Mouse (Mus musculus) intestine, postnatal 0 days (tissue): Measurements from ENCODE around the gene Mcm2. TPM values are rescaled to one million over a fixed set of nuclear protein-coding genes. Genes with fewer than 3 reads are reported as not detected.

Experiments used
- ATAC-seq: fragments of 200-750 bp; cut with Nextera tagmentation; 2 replicates; pipeline ENCODE4 v1.8.0; 2017; ENCODE audit warnings: mild to moderate bottlenecking, moderate TSS enrichment, moderate library complexity
- H3K27ac ChIP-seq: fragments of 300-500 bp; sonication (generic); 2 replicates; pipeline ENCODE4 v1.5.1; 2014; ENCODE audit warnings: mild to moderate bottlenecking, low read depth, low read length, moderate library complexity
- H3K27me3 ChIP-seq: fragments of 300-500 bp; sonication (generic); replicated peaks from 2 replicates; pipeline ENCODE4 v1.6.1; 2014; ENCODE audit warnings: low read length, mixed read lengths; ENCODE audit not compliant: control insufficient read depth, insufficient read depth
- H3K36me3 ChIP-seq: fragments of 300-500 bp; sonication (generic); 2 replicates; pipeline ENCODE4 v1.6.1; 2014; ENCODE audit warnings: mild to moderate bottlenecking, moderate library complexity; ENCODE audit not compliant: control insufficient read depth, insufficient read depth
- H3K4me1 ChIP-seq: fragments of 300-500 bp; sonication (generic); replicated peaks from 2 replicates; pipeline ENCODE4 v1.6.1; 2014; ENCODE audit warnings: antibody characterized with exemption, low read length, mixed read lengths; ENCODE audit not compliant: control insufficient read depth, insufficient read depth
- H3K4me2 ChIP-seq: fragments of 300-500 bp; sonication (generic); replicated peaks from 2 replicates; pipeline ENCODE4 v1.6.1; 2014; ENCODE audit warnings: low read depth, mild to moderate bottlenecking, moderate library complexity
- H3K4me3 ChIP-seq: fragments of 300-500 bp; sonication (generic); 2 replicates; pipeline ENCODE4 v1.5.1; 2014; ENCODE audit warnings: low read depth, low read length
- H3K9ac ChIP-seq: fragments of 300-500 bp; sonication (generic); 2 replicates; pipeline ENCODE4 v1.6.1; 2014; ENCODE audit warnings: mild to moderate bottlenecking, low read depth, low read length
- H3K9me3 ChIP-seq: fragments of 300-500 bp; sonication (generic); 2 replicates; pipeline ENCODE4 v1.6.1; 2016; ENCODE audit warnings: mixed run types; ENCODE audit not compliant: control insufficient read depth
- CTCF ChIP-seq: sonication (generic); IDR thresholded peaks from 2 replicates; pipeline ENCODE4 v1.5.1; 2016; ENCODE audit warnings: low read depth, mild to moderate bottlenecking, control low read depth, antibody characterized with exemption, moderate library complexity
- WGBS: fragments of 180-500 bp; shearing (Covaris S2); extraction: QIAGEN DNeasy Blood & Tissue Kit; methylation state at CpG from one replicate; pipeline ENCODE4 v1.1.7; 2014; 5-methylcytosine and 5-hydroxymethylcytosine counted together
- polyA plus RNA-seq: library from polyadenylated mRNA; unstranded; fragments of >200 nt; fragmentation: Nextera tagmentation; extraction: Ambion mirVana; gene quantifications from 2 replicates; pipeline ENCODE4 v1.2.1, GENCODE M21; 2015

Gene Mcm2
- polyA plus RNA-seq, 1 experiment from 2014 or later: 33.1 TPM

- H3K4me3 ChIP-seq: no peak overlapping the region
- TF ChIP-seq CTCF: no peak
- WGBS: 37% methylated on average over 8 of the region's 8 CpGs
- H3K4me2 ChIP-seq: 0 out of 2 replicates have a peak overlapping the region, but pooled peaks have one; percentile 3
- no peak overlapping the region for H3K27ac ChIP-seq
- no peaks in the 10 kb centered on the region for H3K36me3 ChIP-seq
- no peak overlapping the region for H3K9ac ChIP-seq
- no peaks in the 10 kb centered on the region; the same call in none of the 2 replicates for H3K4me1 ChIP-seq
- H3K27me3 ChIP-seq: peaks cover 13% of the 10 kb centered on the region
- no peaks in the 10 kb centered on the region for H3K9me3 ChIP-seq
- ATAC-seq: no peak
Measured at GRCm38 (mm10) chr6:88871546-88871945, 27.0 kb downstream of the Mcm2 start.

DNA sequence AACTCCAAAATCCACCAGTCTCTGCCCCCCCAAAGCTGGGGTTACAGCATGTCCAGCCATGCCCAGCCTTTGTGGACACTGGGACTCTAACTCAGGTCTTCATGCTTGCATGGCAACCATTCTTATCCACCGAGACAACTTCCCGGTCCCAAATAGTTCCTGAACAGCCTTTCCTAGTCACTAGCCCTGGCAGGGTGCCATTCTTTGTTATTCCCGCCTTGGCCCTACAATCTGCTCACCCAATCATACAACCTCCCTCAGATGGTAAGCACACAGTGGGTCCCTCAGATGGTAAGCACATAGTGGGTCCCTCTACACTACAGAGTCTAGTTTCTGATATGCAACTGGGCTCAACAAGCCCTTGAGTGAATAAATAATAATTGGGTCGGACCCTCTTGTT lies 28.0 kb downstream of the Mcm2 start:
- Histone ChIP-seq H3K36me3 (no peaks in the 10 kb centered on the region), H3K4me1 (no peaks in the 10 kb centered on the region; the same call in none of the 2 replicates), H3K9me3 (no peaks in the 10 kb centered on the region), H3K4me2 (no peak overlapping the region), H3K27ac (no peak overlapping the region), H3K27me3 (peaks cover 13% of the 10 kb centered on the region), H3K9ac (no peak overlapping the region), H3K4me3 (no peak overlapping the region)
- TF ChIP-seq CTCF: no peak
- no peak for ATAC-seq
- WGBS: 64% methylated on average over 4 of the region's 4 CpGs

- ATAC-seq: no peak
- Histone ChIP-seq H3K9me3 (no peaks in the 10 kb centered on the region), H3K9ac (no peak overlapping the region), H3K36me3 (no peaks in the 10 kb centered on the region; the same call in 1 of the 2 replicates), H3K4me2 (no peak overlapping the region), H3K27me3 (peaks cover 10% of the 10 kb centered on the region), H3K4me1 (no peaks in the 10 kb centered on the region; the same call in none of the 2 replicates), H3K27ac (no peak overlapping the region), H3K4me3 (no peak overlapping the region)
- 82% methylated on average over 7 of the region's 7 CpGs for WGBS
- TF ChIP-seq CTCF: no peak
Measured at GRCm38 (mm10) chr6:88869459-88869858, 29.1 kb downstream of the Mcm2 start.

- Histone ChIP-seq H3K27ac (no peak overlapping the region), H3K4me1 (no peaks in the 10 kb centered on the region), H3K9me3 (no peaks in the 10 kb centered on the region), H3K36me3 (no peaks in the 10 kb centered on the region; the same call in 1 of the 2 replicates), H3K4me2 (no peak overlapping the region), H3K27me3 (no peaks in the 10 kb centered on the region), H3K4me3 (no peak overlapping the region), H3K9ac (no peak overlapping the region)
- TF ChIP-seq CTCF: no peak
- 78% methylated on average over 7 of the region's 7 CpGs for WGBS
- ATAC-seq: no peak
Measured at GRCm38 (mm10) chr6:88865704-88866103, 32.9 kb downstream of the Mcm2 start.

- no peaks in the 10 kb centered on the region for H3K27me3 ChIP-seq
- no peaks in the 10 kb centered on the region for H3K9me3 ChIP-seq
- no peaks in the 10 kb centered on the region for H3K4me1 ChIP-seq
- H3K9ac ChIP-seq: no peak overlapping the region
- no peak overlapping the region for H3K4me2 ChIP-seq
- TF ChIP-seq CTCF: peak; percentile 88
- no peaks in the 10 kb centered on the region; the same call in 1 of the 2 replicates for H3K36me3 ChIP-seq
- no peak overlapping the region for H3K27ac ChIP-seq
- WGBS: 18% methylated on average over 2 of the region's 2 CpGs
- H3K4me3 ChIP-seq: no peak overlapping the region
- ATAC-seq: peak; percentile 62
Measured at GRCm38 (mm10) chr6:88860914-88861313, 37.7 kb downstream of the Mcm2 start.

- Histone ChIP-seq H3K9ac (no peak overlapping the region), H3K4me1 (no peaks in the 10 kb centered on the region), H3K27me3 (no peaks in the 10 kb centered on the region), H3K36me3 (no peaks in the 10 kb centered on the region; the same call in 1 of the 2 replicates), H3K9me3 (no peaks in the 10 kb centered on the region), H3K4me3 (no peak overlapping the region), H3K4me2 (no peak overlapping the region), H3K27ac (no peak overlapping the region)
- ATAC-seq: no peak
- WGBS: 72% methylated on average over 7 of the region's 7 CpGs
- TF ChIP-seq CTCF: no peak
Measured at GRCm38 (mm10) chr6:88858341-88858740, 40.2 kb downstream of the Mcm2 start.

DNA sequence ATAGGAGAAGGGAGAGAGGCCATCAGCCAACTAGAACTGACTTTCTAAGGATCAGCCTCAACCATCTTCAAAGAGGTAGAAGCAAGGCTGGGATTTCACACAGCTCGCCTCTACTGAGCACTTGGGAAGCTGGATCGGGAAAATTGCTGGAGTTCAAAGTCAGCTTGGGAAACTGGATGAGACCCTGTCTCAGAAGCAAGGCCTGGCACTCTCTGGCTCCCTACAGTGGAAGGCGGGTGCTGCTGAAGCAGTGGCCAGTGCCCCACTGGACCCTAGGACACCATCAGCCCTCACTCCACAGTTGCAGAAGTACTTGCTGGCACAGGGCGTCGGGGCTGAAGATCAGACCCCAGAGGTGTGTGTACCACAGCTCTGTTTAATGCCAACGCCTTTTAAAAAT lies 40.8 kb downstream of the Mcm2 start:
- Histone ChIP-seq H3K4me2 (no peak overlapping the region), H3K36me3 (no peaks in the 10 kb centered on the region; the same call in 1 of the 2 replicates), H3K9ac (no peak overlapping the region), H3K4me1 (no peaks in the 10 kb centered on the region), H3K4me3 (no peak overlapping the region), H3K9me3 (no peaks in the 10 kb centered on the region), H3K27ac (no peak overlapping the region), H3K27me3 (no peaks in the 10 kb centered on the region)
- no peak for ATAC-seq
- WGBS: 86% methylated on average over 6 of the region's 6 CpGs
- TF ChIP-seq CTCF: no peak
